Mouse (Mus musculus) megakaryocyte progenitor cell, adult 5-6 weeks (primary cell): ENCODE data around the gene Il31ra. TPM values are rescaled to one million over a fixed set of nuclear protein-coding genes. Genes with fewer than 3 reads are reported as not detected.

Experiments used
- ATAC-seq: replicated peaks from 2 replicates; pipeline ENCODE4 v1.8.0; 2016; ENCODE audit warnings: mild to moderate bottlenecking, moderate TSS enrichment, inconsistent platforms; ENCODE audit not compliant: poor library complexity
- total RNA-seq, 2 experiments: library from RNA; stranded (forward) in 1 of 2; stranded (reverse) in 1 of 2; fragments of 157-497, 149-512 nt in 1 of 2; fragments of 200-1000 nt in 1 of 2; gene quantifications; 2 replicates each; pipeline versions ENCODE4 v1.2.3 to v1.2.4; 2015 to 2017

Il31ra gene
- total RNA-seq, 2 experiments from 2014 or later = 4.9 to 5.4 TPM

DNA sequence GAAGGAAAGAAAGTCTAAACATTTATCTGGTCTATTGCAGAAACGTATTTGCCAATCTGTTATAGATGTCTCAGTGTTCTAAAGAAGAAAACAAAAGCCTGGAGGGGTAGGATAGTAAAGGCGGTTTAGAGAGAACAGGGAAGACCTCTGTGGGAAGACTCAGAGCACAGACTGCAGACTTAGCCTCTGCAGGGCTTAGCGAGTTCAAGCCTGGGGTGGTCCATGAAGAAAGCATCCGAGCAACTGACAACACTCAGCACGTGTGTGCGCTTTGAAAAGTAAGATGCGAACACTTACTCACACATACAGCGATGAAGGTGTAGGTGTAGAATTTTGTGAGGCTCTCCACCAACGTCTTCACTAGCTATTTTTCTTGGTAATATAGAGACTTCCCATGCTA is 123.0 kb downstream of the Il31ra start:
- no peak for ATAC-seq

Other genes starting within 250 kb of the Il31ra start
- 25.0 and 29.8 TPM in 2 replicates for gene Il6st, start 130.3 kb downstream of the Il31ra start, total RNA-seq (2015)
- 27.9 and 32.7 TPM in 2 replicates for gene Il6st, start 130.3 kb downstream of the Il31ra start, total RNA-seq (2017)
- 0.17 and 1.4 TPM in 2 replicates for gene Ddx4, start 58.1 kb upstream of the Il31ra start, total RNA-seq (2015)
- gene Ddx4, start 58.1 kb upstream of the Il31ra start, total RNA-seq (2017) = 0.54 and 1.1 TPM in 2 replicates
- 20.0 and 24.2 TPM in 2 replicates for gene Slc38a9, start 66.4 kb upstream of the Il31ra start, total RNA-seq (2015)
- gene Slc38a9, start 66.4 kb upstream of the Il31ra start, total RNA-seq (2017) = 11.1 and 17.8 TPM in 2 replicates
- gene Plpp1, start 206.4 kb upstream of the Il31ra start, total RNA-seq (2015) = 1.2 and 1.6 TPM in 2 replicates
- 1.0 and 2.7 TPM in 2 replicates for gene Plpp1, start 206.4 kb upstream of the Il31ra start, total RNA-seq (2017)